Mouse (Mus musculus) MEL (cell line): ENCODE results near the gene Pole.

Source experiments
- CTCF ChIP-seq, 3 experiments: IDR thresholded peaks in 2 of 3; conservative IDR thresholded peaks in 1 of 3; 2 replicates each; pipeline ENCODE4 v1.5.1; 2011 to 2012; ENCODE audit warnings: low read length in 3 of 3, low read depth in 2 of 3, mild to moderate bottlenecking in 2 of 3, improper control_type of control experiment in 1 of 3, inconsistent platforms in 1 of 3, mixed read lengths in 1 of 3, moderate library complexity in 1 of 3; ENCODE audit not compliant: control insufficient read depth in 1 of 3, insufficient read depth in 1 of 3, poor library complexity in 1 of 3, severe bottlenecking in 1 of 3
- POLR2A ChIP-seq, 2 experiments: IDR thresholded peaks; 2 replicates each; pipeline ENCODE4 v1.6.1; 2011 to 2012; ENCODE audit warnings: low read length in 2 of 2, mild to moderate bottlenecking in 2 of 2, control low read depth in 1 of 2, improper control_type of control experiment in 1 of 2, low read depth in 1 of 2, moderate library complexity in 1 of 2; ENCODE audit not compliant: control insufficient read depth in 1 of 2, insufficient read depth in 1 of 2, poor library complexity in 1 of 2

GRCm38 (mm10) chr5:110330508-110330907, 44.4 kb downstream of the Pole start:
- TF ChIP-seq CTCF (IDR thresholded peaks at IDR 0.05 in 2 of 3, conservative IDR thresholded peaks at IDR 0.05 in 1 of 3; ENCODE audit: control insufficient read depth in 1 of 3, insufficient read depth in 1 of 3, low read depth in 2 of 3, low read length in 3 of 3, poor library complexity in 1 of 3, severe bottlenecking in 1 of 3) (no peak), POLR2A (IDR thresholded peaks at IDR 0.05; ENCODE audit: control insufficient read depth in 1 of 2, insufficient read depth in 1 of 2, low read depth in 1 of 2, low read length in 2 of 2, poor library complexity in 1 of 2) (no peak)
